Mouse (Mus musculus) C2C12 (cell line): ENCODE measurements around the gene Mb. TPM values are rescaled to one million over a fixed set of nuclear protein-coding genes. Genes with fewer than 3 reads are reported as not detected.
"Not testable (repeated sequence)": the region's sequence is repeated elsewhere in the genome, so short reads cannot be mapped to it uniquely, and the experiment has no call there.

ENCODE experiments used
- H3K27me3 ChIP-seq: one replicate; pipeline ENCODE4 v1.6.1; 2011; ENCODE audit not compliant: control insufficient read depth, insufficient read depth, insufficient read length
- H3K36me3 ChIP-seq: one replicate; pipeline ENCODE4 v1.6.1; 2011; ENCODE audit not compliant: control insufficient read depth, insufficient read depth
- H3K4me3 ChIP-seq: one replicate; pipeline ENCODE4 v1.5.1; 2011; ENCODE audit warnings: mild to moderate bottlenecking, control low read depth; ENCODE audit not compliant: poor library complexity, insufficient read depth, severe bottlenecking
- H3K79me2 ChIP-seq: one replicate; pipeline ENCODE4 v1.6.1; 2011; ENCODE audit not compliant: control insufficient read depth, insufficient read depth
- H3K79me3 ChIP-seq: one replicate; pipeline ENCODE4 v1.6.1; 2011; ENCODE audit warnings: low read depth, control low read depth
- H3ac ChIP-seq: one replicate; pipeline ENCODE3; 2011; ENCODE audit warnings: low read depth; ENCODE audit not compliant: control insufficient read depth, insufficient read length
- CEBPB ChIP-seq: IDR thresholded peaks from one replicate; pipeline ENCODE4 v1.6.1; 2011; ENCODE audit warnings: low read depth, mild to moderate bottlenecking, control low read depth, moderate library complexity
- CTCF ChIP-seq: IDR thresholded peaks from one replicate; pipeline ENCODE4 v1.5.1; 2011; ENCODE audit not compliant: control insufficient read depth, insufficient read depth, insufficient read length
- FOSL1 ChIP-seq: IDR thresholded peaks from one replicate; pipeline ENCODE4 v1.8.0; 2011; ENCODE audit warnings: mild to moderate bottlenecking, low read length; ENCODE audit not compliant: poor library complexity, insufficient read depth, severe bottlenecking
- MAX ChIP-seq: IDR thresholded peaks from one replicate; pipeline ENCODE4 v1.6.1; 2011; ENCODE audit warnings: mild to moderate bottlenecking, control low read depth
- MYOD1 ChIP-seq: IDR thresholded peaks from one replicate; pipeline ENCODE4 v1.6.1; 2011; ENCODE audit warnings: low read depth; ENCODE audit not compliant: control insufficient read depth, insufficient read length
- MYOG ChIP-seq: IDR thresholded peaks from one replicate; pipeline ENCODE4 v1.6.1; 2011; ENCODE audit not compliant: control insufficient read depth, insufficient read length; ENCODE audit errors: extremely low read depth
- USF1 ChIP-seq: IDR thresholded peaks from one replicate; pipeline ENCODE4 v1.6.1; 2011; ENCODE audit warnings: low read depth, mild to moderate bottlenecking, control low read depth, moderate library complexity
- polyA plus RNA-seq: library from polyadenylated mRNA; unstranded; fragments of >200 nt; fragmentation: generic; extraction: Trizol; gene quantifications from one replicate; pipeline ENCODE4 v1.2.1, GENCODE M21; 2012; ENCODE audit warnings: missing spikeins

The Mb gene
- polyA plus RNA-seq, 1 experiment = 3.1 TPM

DNA sequence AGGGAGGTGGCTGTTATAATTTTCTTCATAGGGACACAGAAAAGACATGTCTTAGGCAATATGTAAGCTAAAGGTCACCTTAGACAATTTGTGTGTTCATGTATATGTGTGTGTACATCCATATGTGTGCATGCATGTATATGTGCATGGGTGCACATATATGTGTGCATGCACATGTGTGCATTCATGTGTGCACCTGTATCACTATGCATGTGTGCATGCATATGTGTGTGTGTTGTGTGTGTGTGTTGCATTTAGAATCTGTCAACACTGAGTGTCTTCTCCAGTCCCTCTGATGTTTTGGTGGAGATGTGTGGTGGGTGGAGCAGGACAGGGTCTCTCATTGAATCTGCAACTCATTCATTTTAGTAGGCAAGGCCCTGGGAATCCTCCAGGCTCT lies 12.3 kb upstream of the Mb start:
- Histone ChIP-seq H3K79me3 (no peaks in the 10 kb centered on the region), H3K4me3 (no peak overlapping the region)

DNA sequence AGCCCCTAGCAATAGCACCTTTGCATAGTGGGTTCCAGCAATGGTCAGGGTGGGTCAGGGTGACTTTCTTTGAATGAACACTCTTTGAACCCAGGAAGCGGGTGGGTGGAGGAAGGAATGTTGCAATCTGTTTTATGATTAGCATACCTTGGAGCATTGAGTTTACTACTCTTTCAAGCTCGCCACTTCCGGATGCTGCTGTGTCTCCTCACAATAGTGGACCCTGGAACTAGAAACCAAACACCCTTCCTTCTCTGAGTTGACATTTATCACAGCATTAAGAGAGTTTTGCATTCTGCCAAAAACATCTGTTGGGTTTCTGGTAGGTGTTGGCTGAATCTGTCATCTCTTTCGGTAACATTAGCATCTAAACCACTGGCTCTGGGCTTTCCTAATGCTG lies 8.9 kb upstream of the Mb start:
- not testable (repeated sequence) for H3ac ChIP-seq, H3K79me2 ChIP-seq, H3K27me3 ChIP-seq, H3K79me3 ChIP-seq, H3K36me3 ChIP-seq, H3K4me3 ChIP-seq
- TF ChIP-seq CEBPB = peak; percentile 5

More for the DNA sequence above, 12.3 kb upstream of the Mb start:
- H3K79me2 ChIP-seq = no peaks in the 10 kb centered on the region
- H3ac ChIP-seq = no peak overlapping the region
- H3K27me3 ChIP-seq = no peaks in the 10 kb centered on the region
- H3K36me3 ChIP-seq = no peaks in the 10 kb centered on the region
- TF ChIP-seq USF1 = no peak
- TF ChIP-seq MYOD1 = no peak
- TF ChIP-seq MAX = no peak
- no peak for TF ChIP-seq CTCF
- no peak for TF ChIP-seq FOSL1
- no peak for TF ChIP-seq MYOG
- TF ChIP-seq CEBPB = no peak

DNA sequence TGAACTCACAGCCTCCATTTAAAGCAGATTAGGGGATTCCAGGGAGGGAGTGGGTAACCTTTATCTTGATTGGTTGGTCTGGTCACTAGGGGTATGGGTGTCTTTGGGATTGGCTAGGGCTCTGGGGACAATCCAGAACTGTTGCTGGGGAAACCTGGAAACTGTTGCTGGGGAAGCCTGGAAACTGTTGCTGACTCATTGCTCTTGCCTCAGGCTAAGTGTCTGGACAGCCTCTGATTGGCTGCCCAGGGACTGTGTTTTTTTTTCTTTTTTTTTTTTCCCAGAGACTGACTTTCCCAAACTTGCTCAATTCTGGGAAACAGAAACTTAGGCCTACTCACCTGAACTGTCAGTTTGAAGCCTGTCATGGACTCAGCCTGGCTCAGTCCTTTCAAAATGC lies 8.1 kb upstream of the Mb start:
- Histone ChIP-seq H3ac (no peak overlapping the region), H3K79me3 (no peaks in the 10 kb centered on the region), H3K36me3 (no peaks in the 10 kb centered on the region), H3K4me3 (no peak overlapping the region), H3K27me3 (no peaks in the 10 kb centered on the region), H3K79me2 (no peaks in the 10 kb centered on the region)
- TF ChIP-seq MAX = no peak
- TF ChIP-seq USF1 = peak; percentile 10
- peak; percentile 75 for TF ChIP-seq FOSL1
- peak; percentile 70 for TF ChIP-seq CEBPB

DNA sequence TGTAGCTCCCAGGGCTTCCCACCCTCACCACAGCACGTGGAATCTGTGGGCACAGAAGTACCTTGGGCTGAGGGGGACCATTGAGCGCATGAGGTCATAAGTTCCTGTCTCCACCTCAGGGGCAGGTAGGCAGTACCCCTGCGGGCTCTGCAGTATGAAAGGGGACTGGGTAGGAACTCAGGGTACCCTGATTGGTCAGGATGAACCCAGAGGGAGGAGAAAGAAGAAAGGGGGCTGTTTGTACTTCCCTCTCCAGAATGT lies 6.3 kb upstream of the Mb start:
- no peaks in the 10 kb centered on the region for H3K36me3 ChIP-seq
- TF ChIP-seq CTCF (no peak), MYOG (no peak), USF1 (no peak), CEBPB (no peak), MAX (no peak), FOSL1 (no peak), MYOD1 (no peak)
- H3K27me3 ChIP-seq = no peaks in the 10 kb centered on the region
- no peaks in the 10 kb centered on the region for H3K79me2 ChIP-seq
- no peaks in the 10 kb centered on the region for H3K79me3 ChIP-seq
- H3ac ChIP-seq = no peak overlapping the region
- no peak overlapping the region for H3K4me3 ChIP-seq

DNA sequence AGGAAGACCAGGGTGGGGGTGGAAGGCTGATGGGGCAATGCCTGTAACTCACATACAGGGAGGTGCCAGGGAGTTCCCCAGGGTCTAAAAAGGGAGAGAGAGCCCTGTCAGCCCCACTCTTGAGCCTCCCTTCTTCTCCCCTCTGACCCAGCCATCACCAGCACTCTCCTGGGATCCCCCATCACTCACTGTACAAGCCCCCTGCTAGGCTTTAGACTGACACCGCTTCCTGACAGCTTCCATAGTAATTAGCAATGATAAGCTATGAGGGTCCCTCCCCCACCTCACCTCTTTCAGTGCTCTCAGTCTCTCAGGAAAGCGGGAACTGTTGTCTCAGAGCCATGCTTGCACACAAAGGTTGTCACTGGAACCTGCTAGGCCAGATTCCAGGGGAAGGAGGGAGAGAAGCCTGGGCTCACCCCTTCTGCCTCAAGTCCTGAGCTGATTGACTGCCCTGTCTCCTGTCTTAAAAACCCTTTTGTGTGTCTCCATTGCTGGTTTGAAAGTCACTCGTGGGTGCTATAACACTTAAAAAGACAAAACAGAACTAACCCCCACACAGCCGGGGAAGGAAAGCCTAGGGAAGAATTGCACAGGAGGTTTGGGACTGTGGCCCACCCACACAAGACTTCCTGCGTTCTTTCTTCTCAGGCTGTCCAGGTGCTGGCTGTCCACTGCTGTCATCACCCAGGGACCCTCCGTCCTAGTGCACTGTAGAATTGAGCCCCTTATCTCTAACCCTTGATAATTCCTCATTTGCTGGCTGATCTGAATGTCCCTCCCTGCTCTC lies 5.7 kb upstream of the Mb start:
- TF ChIP-seq MYOD1 = no peak
- TF ChIP-seq FOSL1 = no peak
- TF ChIP-seq MYOG = no peak
- TF ChIP-seq CTCF = no peak
- TF ChIP-seq MAX = no peak
- no peak for TF ChIP-seq USF1
- no peak for TF ChIP-seq CEBPB

DNA sequence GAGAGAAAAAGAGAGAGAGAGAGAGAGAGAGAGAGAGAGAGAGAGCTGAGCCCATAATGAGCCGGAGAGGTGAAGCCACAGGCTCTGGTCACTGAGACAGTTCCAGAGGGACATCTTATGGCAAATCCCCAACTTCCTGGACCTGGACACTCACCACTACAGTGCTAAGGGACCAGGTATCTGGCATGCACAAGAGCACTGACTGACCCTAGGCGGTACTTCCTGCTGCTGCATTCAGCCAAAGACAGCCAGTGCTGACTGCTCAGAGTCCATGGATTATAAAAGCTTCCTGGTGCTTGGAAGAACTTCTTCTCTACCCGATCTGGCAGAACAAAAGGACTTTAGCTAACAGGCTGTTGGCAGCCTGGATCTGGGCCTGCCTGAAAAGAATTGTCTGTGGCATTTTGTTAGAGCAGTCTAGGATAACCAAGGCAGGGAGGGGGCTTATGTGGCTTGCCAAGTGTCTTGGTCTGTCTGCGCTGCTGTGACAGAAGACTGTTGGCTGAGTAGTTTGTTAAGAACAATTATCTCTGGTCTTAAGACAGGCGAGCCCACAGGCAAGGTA lies 4.2 kb upstream of the Mb start:
- H3K4me3 ChIP-seq = no peak overlapping the region
- peaks cover 10% of the 10 kb centered on the region for H3K27me3 ChIP-seq
- TF ChIP-seq MYOD1 (no peak), FOSL1 (no peak), MAX (no peak), CTCF (no peak), USF1 (no peak), MYOG (no peak), CEBPB (no peak)
- no peaks in the 10 kb centered on the region for H3K79me2 ChIP-seq
- H3K36me3 ChIP-seq = no peaks in the 10 kb centered on the region
- H3K79me3 ChIP-seq = no peaks in the 10 kb centered on the region
- no peak overlapping the region for H3ac ChIP-seq

More for the DNA sequence above, 5.7 kb upstream of the Mb start:
- no peaks in the 10 kb centered on the region for H3K79me2 ChIP-seq
- H3K36me3 ChIP-seq = no peaks in the 10 kb centered on the region
- no peaks in the 10 kb centered on the region for H3K27me3 ChIP-seq
- H3K4me3 ChIP-seq = no peak overlapping the region
- no peak overlapping the region for H3ac ChIP-seq
- no peaks in the 10 kb centered on the region for H3K79me3 ChIP-seq
